Mouse (Mus musculus) lung, postnatal 0 days (tissue): Measurements from ENCODE around the gene Fance.

ENCODE experiments used
- CTCF ChIP-seq: IDR thresholded peaks from 2 replicates; pipeline ENCODE4 v1.5.1; 2016; ENCODE audit warnings: antibody characterized with exemption, mild to moderate bottlenecking
- EP300 ChIP-seq: IDR thresholded peaks from 2 replicates; pipeline ENCODE4 v1.6.1; 2016; ENCODE audit warnings: antibody characterized with exemption, mild to moderate bottlenecking, control low read depth

- TF ChIP-seq CTCF (no peak), EP300 (no peak)
Observed at GRCm38 (mm10) chr17:28352018-28352417, 38.7 kb downstream of the Fance start.
